Mouse (Mus musculus) ES-Bruce4 (cell line): ENCODE measurements around the gene Disc1. TPM values are rescaled to one million over a fixed set of nuclear protein-coding genes. Genes with fewer than 3 reads are reported as not detected.

Experiments
- H3K27ac ChIP-seq: 2 replicates; pipeline ENCODE4 v1.5.1; 2012; ENCODE audit warnings: low read length, inconsistent platforms; ENCODE audit not compliant: insufficient read depth
- H3K27me3 ChIP-seq: 2 replicates; pipeline ENCODE4 v1.6.1; 2012; ENCODE audit warnings: mild to moderate bottlenecking, low read length, inconsistent platforms; ENCODE audit not compliant: control insufficient read depth, poor library complexity, insufficient read depth, severe bottlenecking
- H3K36me3 ChIP-seq: 2 replicates; pipeline ENCODE4 v1.6.1; 2012; ENCODE audit warnings: inconsistent platforms, mild to moderate bottlenecking, low read length, moderate library complexity; ENCODE audit not compliant: control insufficient read depth, poor library complexity, insufficient read depth, severe bottlenecking
- H3K4me1 ChIP-seq: one replicate; pipeline ENCODE4 v1.8.1; 2011; ENCODE audit warnings: low read length; ENCODE audit not compliant: control insufficient read depth, insufficient read depth
- H3K4me3 ChIP-seq: 2 replicates; pipeline ENCODE4 v1.5.1; 2011; ENCODE audit warnings: low read depth, mild to moderate bottlenecking, low read length
- H3K9ac ChIP-seq: 2 replicates; pipeline ENCODE4 v1.6.1; 2012; ENCODE audit warnings: low read depth, mild to moderate bottlenecking, inconsistent platforms; ENCODE audit not compliant: poor library complexity, severe bottlenecking
- H3K9me3 ChIP-seq: replicated peaks from 2 replicates; pipeline ENCODE4 v1.6.1; 2012; ENCODE audit warnings: mild to moderate bottlenecking, low read length, inconsistent platforms; ENCODE audit not compliant: control insufficient read depth, poor library complexity, insufficient read depth, severe bottlenecking
- CTCF ChIP-seq: IDR thresholded peaks from one replicate; pipeline ENCODE4 v1.8.1; 2011; ENCODE audit warnings: low read depth, low read length
- EP300 ChIP-seq: IDR thresholded peaks from 2 replicates; pipeline ENCODE4 v1.6.1; 2011; ENCODE audit warnings: low read depth, low read length; ENCODE audit not compliant: insufficient read depth
- POLR2A ChIP-seq: IDR thresholded peaks from one replicate; pipeline ENCODE4 v1.8.1; 2011; ENCODE audit warnings: low read length; ENCODE audit not compliant: insufficient read depth
- polyA plus RNA-seq: library from polyadenylated mRNA; stranded (reverse); fragments of >200 nt; gene quantifications from 2 replicates; pipeline ENCODE4 v1.2.4, GENCODE M21; 2011; ENCODE audit warnings: low read depth; ENCODE audit not compliant: missing spikeins, insufficient read depth, insufficient read length

Gene Disc1
- polyA plus RNA-seq, 1 experiment: not detected

DNA sequence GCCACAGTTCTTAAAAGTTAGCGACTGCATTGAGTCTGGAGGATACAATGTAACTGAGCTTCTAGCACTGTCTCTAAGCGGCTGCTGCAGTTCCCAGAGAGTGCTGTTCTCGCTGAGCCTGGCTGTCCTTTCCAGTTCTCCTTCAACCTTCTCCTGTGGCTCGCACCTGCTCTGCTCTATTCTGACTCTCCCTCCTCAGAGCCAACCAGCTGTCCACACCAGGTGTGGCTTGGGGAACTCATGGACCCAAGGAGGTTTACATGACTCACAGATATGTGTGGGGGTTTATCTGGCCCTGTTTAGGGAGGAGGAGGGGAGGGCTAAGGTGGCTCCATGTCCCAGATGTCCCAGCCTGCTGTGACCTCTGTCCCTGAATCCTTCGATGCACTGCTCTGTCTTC is 217.4 kb downstream of the Disc1 start:
- H3K4me1 ChIP-seq: no peaks in the 10 kb centered on the region

GRCm38 (mm10) chr8:125272089-125272866 is 218.3 kb downstream of the Disc1 start:
- Histone ChIP-seq H3K27ac (no peak overlapping the region), H3K27me3 (no peaks in the 10 kb centered on the region)
- TF ChIP-seq EP300 (no peak), CTCF (no peak), POLR2A (no peak)

More for the DNA sequence above, 217.4 kb downstream of the Disc1 start:
- no peaks in the 10 kb centered on the region for H3K9me3 ChIP-seq
- no peaks in the 10 kb centered on the region for H3K27me3 ChIP-seq
- no peak for TF ChIP-seq EP300
- TF ChIP-seq CTCF: no peak
- TF ChIP-seq POLR2A: no peak
- H3K36me3 ChIP-seq: no peaks in the 10 kb centered on the region
- no peak overlapping the region for H3K9ac ChIP-seq
- H3K4me3 ChIP-seq: no peak overlapping the region
- H3K27ac ChIP-seq: no peak overlapping the region

DNA sequence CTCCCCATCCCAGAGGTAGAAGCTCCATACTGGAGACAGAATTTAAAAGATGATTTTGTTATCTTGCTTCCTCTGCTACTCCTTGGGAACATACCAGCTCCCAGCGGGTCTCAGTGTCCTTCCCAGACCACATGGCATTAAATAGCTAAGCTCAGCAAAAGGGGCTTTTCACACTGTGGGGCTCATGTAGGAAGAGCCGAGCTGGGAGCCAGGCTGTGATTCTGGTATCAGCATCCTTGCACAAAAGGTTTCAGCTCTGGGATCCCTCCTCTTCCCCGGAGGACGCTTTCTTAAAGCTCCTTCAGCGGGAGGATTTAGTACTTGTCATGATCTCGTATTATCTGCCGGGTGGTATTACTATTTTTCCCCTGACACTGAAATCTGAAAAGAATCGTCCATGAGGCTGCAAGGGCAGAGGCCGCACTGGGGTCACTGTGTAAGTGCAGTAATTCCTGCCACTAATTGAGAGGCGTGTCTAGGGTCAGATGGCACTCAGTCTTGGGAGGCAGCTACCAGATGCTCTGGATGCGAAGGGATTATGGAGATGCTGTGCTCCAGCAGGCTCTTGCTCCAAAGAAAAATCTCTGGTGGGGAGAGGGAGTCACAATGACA is 223.2 kb downstream of the Disc1 start:
- Histone ChIP-seq H3K27me3 (no peaks in the 10 kb centered on the region), H3K36me3 (no peaks in the 10 kb centered on the region), H3K4me3 (no peak overlapping the region), H3K9me3 (no peaks in the 10 kb centered on the region), H3K9ac (no peak overlapping the region), H3K27ac (no peak overlapping the region), H3K4me1 (no peaks in the 10 kb centered on the region)
- no peak for TF ChIP-seq POLR2A
- no peak for TF ChIP-seq EP300
- TF ChIP-seq CTCF: no peak

More at GRCm38 (mm10) chr8:125272089-125272866, 218.3 kb downstream of the Disc1 start:
- Histone ChIP-seq H3K4me3 (no peak overlapping the region), H3K36me3 (no peaks in the 10 kb centered on the region), H3K9ac (no peak overlapping the region), H3K9me3 (no peaks in the 10 kb centered on the region), H3K4me1 (no peaks in the 10 kb centered on the region)

DNA sequence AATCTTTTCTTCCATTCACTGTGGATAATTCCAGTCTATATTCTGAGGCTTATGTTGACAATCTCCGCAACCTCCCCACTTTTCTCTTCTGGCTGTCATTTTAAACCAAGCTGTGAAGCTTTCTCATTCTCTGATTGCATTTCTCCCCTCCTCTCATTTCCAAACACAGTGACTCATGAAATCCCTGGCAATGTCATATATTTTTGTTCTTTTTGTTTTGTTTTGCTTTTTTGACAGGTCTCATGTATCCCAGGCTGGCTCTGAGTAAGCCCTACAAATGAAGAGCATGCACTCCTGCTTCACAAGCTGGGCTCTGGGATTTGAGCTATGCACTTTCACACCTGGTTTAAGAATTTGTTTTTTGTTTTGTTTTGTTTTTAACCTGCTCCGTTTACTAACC is 225.2 kb downstream of the Disc1 start:
- Histone ChIP-seq H3K9ac (no peak overlapping the region), H3K27ac (no peak overlapping the region)

GRCm38 (mm10) chr8:125279892-125280291 is 225.9 kb downstream of the Disc1 start:
- no peak for TF ChIP-seq EP300
- no peak for TF ChIP-seq CTCF
- TF ChIP-seq POLR2A: no peak
- no peaks in the 10 kb centered on the region for H3K4me1 ChIP-seq
- no peaks in the 10 kb centered on the region for H3K27me3 ChIP-seq
- no peak overlapping the region for H3K27ac ChIP-seq
- H3K9ac ChIP-seq: no peak overlapping the region
- H3K9me3 ChIP-seq: no peaks in the 10 kb centered on the region
- no peaks in the 10 kb centered on the region for H3K36me3 ChIP-seq
- H3K4me3 ChIP-seq: no peak overlapping the region

More for the DNA sequence above, 225.2 kb downstream of the Disc1 start:
- Histone ChIP-seq H3K27me3 (no peaks in the 10 kb centered on the region), H3K4me3 (no peak overlapping the region), H3K4me1 (no peaks in the 10 kb centered on the region), H3K36me3 (no peaks in the 10 kb centered on the region), H3K9me3 (no peaks in the 10 kb centered on the region)
- TF ChIP-seq EP300 (no peak), POLR2A (no peak), CTCF (no peak)

GRCm38 (mm10) chr8:125282531-125282930 is 228.5 kb downstream of the Disc1 start:
- Histone ChIP-seq H3K27me3 (no peaks in the 10 kb centered on the region), H3K27ac (no peak overlapping the region), H3K9me3 (no peaks in the 10 kb centered on the region), H3K9ac (no peak overlapping the region), H3K4me1 (no peaks in the 10 kb centered on the region), H3K36me3 (no peaks in the 10 kb centered on the region), H3K4me3 (no peak overlapping the region)
- no peak for TF ChIP-seq CTCF
- no peak for TF ChIP-seq POLR2A
- TF ChIP-seq EP300: no peak
